Mouse (Mus musculus) cerebellum, adult 2 months (tissue): ENCODE data around the gene Pak6.

ENCODE experiments used
- CTCF ChIP-seq: fragments of 200-500 bp; IDR thresholded peaks from 2 replicates; pipeline ENCODE4 v1.5.1; 2011; ENCODE audit warnings: low read depth, mild to moderate bottlenecking, control low read depth, low read length, moderate library complexity, borderline replicate concordance; ENCODE audit not compliant: insufficient read depth
- POLR2A ChIP-seq: fragments of 200-500 bp; IDR thresholded peaks from 2 replicates; pipeline ENCODE4 v1.6.1; 2011; ENCODE audit warnings: low read length, control low read depth, borderline replicate concordance; ENCODE audit not compliant: insufficient read depth

- TF ChIP-seq CTCF: no peak
- TF ChIP-seq POLR2A: no peak
Observed at GRCm38 (mm10) chr2:118686693-118687092, 23.6 kb downstream of the Pak6 start.
